Mouse (Mus musculus): ENCODE results near the gene Ttc24. TPM values are rescaled to one million over a fixed set of nuclear protein-coding genes. Genes with fewer than 3 reads are reported as not detected.

The Ttc24 gene
- total RNA-seq, 2 experiments from 2014 or later: not detected

GRCm38 (mm10) chr3:88023192-88024074, 54.7 kb downstream of the Ttc24 start:
- DNase-seq (ENCODE audit: low spot score): no peak
- intact Hi-C loops (cut with DNase I): loop anchor here (2.0 kb wide), 1 partner anchor 13 kb away; no protein-coding TSS in a partner anchor

- DNase-seq (ENCODE audit: low spot score): peak; percentile 78
- intact Hi-C loops (cut with DNase I): no loop called here
Measured at GRCm38 (mm10) chr3:88022322-88023191, 55.5 kb downstream of the Ttc24 start.

Other genes starting within 250 kb of the Ttc24 start
- under 1 TPM in 1 of 2 experiments, not detected in 1; 0.08 TPM for gene Sh2d2a, start 231.5 kb downstream of the Ttc24 start, total RNA-seq (2021)
- gene Prcc, start 192.7 kb downstream of the Ttc24 start, total RNA-seq (2021): 10 to 100 TPM; 48.3 to 50.7 TPM
- gene Hdgf, start 172.0 kb downstream of the Ttc24 start, total RNA-seq (2021): 100 to 1,000 TPM; 108 to 112 TPM
- gene Mrpl24, start 158.8 kb downstream of the Ttc24 start, total RNA-seq (2021): 10 to 100 TPM; 68.3 to 70.1 TPM
- 10 to 100 TPM; 12.1 to 12.4 TPM for gene Isg20l2, start 148.0 kb downstream of the Ttc24 start, total RNA-seq (2021)
- 1 to 10 TPM; 6.0 to 6.1 TPM for gene Rrnad1, start 147.6 kb downstream of the Ttc24 start, total RNA-seq (2021)
- not detected for gene Crabp2, start 129.6 kb downstream of the Ttc24 start, total RNA-seq (2021)
- gene Nes, start 107.2 kb downstream of the Ttc24 start, total RNA-seq (2021): 10 to 100 TPM; 20.9 to 25.1 TPM
- under 1 TPM; 0.14 to 0.26 TPM for gene Bcan, start 78.1 kb downstream of the Ttc24 start, total RNA-seq (2021)
- not detected for gene Hapln2, start 50.7 kb downstream of the Ttc24 start, total RNA-seq (2021)
- 10 to 100 TPM in 1 of 2 experiments, 1 to 10 TPM in 1; 7.8 to 10.2 TPM for gene Gpatch4, start 35.2 kb downstream of the Ttc24 start, total RNA-seq (2021)
- gene Naxe, start 19.8 kb downstream of the Ttc24 start, total RNA-seq (2021): 10 to 100 TPM; 64.1 to 71.5 TPM
- gene Iqgap3, start 3.7 kb upstream of the Ttc24 start, total RNA-seq (2021): 1 to 10 TPM in 1 of 2 experiments, under 1 TPM in 1; 0.75 to 1.0 TPM
- 100 to 1,000 TPM; 111 to 122 TPM for gene Mef2d, start 64.1 kb upstream of the Ttc24 start, total RNA-seq (2021)
- not detected for gene Rhbg, start 176.4 kb upstream of the Ttc24 start, total RNA-seq (2021)
- gene Gm38392, start 208.9 kb upstream of the Ttc24 start, total RNA-seq (2021): under 1 TPM in 1 of 2 experiments, not detected in 1; 0.22 TPM
- 1 to 10 TPM; 4.8 to 5.4 TPM for gene Tsacc, start 218.7 kb upstream of the Ttc24 start, total RNA-seq (2021)
- gene Cct3, start 218.8 kb upstream of the Ttc24 start, total RNA-seq (2021): 100 to 1,000 TPM; 184 to 199 TPM
- 10 to 100 TPM; 71.9 to 79.7 TPM for gene Glmp, start 246.7 kb upstream of the Ttc24 start, total RNA-seq (2021)